Mouse (Mus musculus): Measurements from ENCODE around the gene Gm20388. TPM values are rescaled to one million over a fixed set of nuclear protein-coding genes. Genes with fewer than 3 reads are reported as not detected.
"Not testable (repeated sequence)": the region's sequence is repeated elsewhere in the genome, so short reads cannot be mapped to it uniquely, and the experiment has no call there.

Gm20388 gene
- total RNA-seq, 2 experiments from 2014 or later: 5.8 TPM; not detected in 1

GRCm38 (mm10) chr8:123145279-123145678 is 3234.6 kb downstream of the Gm20388 start:
- peak; percentile 59 for DNase-seq

- DNase-seq: no peak
Measured at GRCm38 (mm10) chr8:123146390-123146789, 3235.7 kb downstream of the Gm20388 start.

GRCm38 (mm10) chr8:123150737-123151171 is 3240.1 kb downstream of the Gm20388 start:
- DNase-seq: peak; percentile 52

- DNase-seq: peak; percentile 44
Measured at GRCm38 (mm10) chr8:123155177-123155576, 3244.5 kb downstream of the Gm20388 start.

GRCm38 (mm10) chr8:123156070-123156773 is 3245.6 kb downstream of the Gm20388 start:
- no peak for DNase-seq

- no peak for DNase-seq
Measured at GRCm38 (mm10) chr8:123157888-123158465, 3247.3 kb downstream of the Gm20388 start, which contains the start of gene Sult5a1. Gene Sult5a1 (minus strand): TSS chr8:123158315.

GRCm38 (mm10) chr8:123181391-123181790 is 3270.8 kb downstream of the Gm20388 start:
- DNase-seq: peak; percentile 50

GRCm38 (mm10) chr8:123185566-123186409 is 3275.1 kb downstream of the Gm20388 start, which contains the start of gene Dpep1:
Gene Dpep1 (plus strand): TSS chr8:123186242.
- DNase-seq: peak; percentile 57

- no peak for DNase-seq
Measured at GRCm38 (mm10) chr8:123188006-123188405, 3277.4 kb downstream of the Gm20388 start.

GRCm38 (mm10) chr8:123188841-123189240 is 3278.2 kb downstream of the Gm20388 start:
- no peak for DNase-seq

- peak; percentile 87 for DNase-seq
Measured at GRCm38 (mm10) chr8:123190678-123191077, 3280.0 kb downstream of the Gm20388 start.

- DNase-seq: no peak
Measured at GRCm38 (mm10) chr8:123191908-123192307, 3281.3 kb downstream of the Gm20388 start.

- no peak for DNase-seq
Measured at GRCm38 (mm10) chr8:123193771-123194170, 3283.1 kb downstream of the Gm20388 start.

- DNase-seq: not testable (repeated sequence)
Measured at GRCm38 (mm10) chr8:123197016-123197415, 3286.4 kb downstream of the Gm20388 start.

- DNase-seq: no peak
Measured at GRCm38 (mm10) chr8:123199864-123200263, 3289.2 kb downstream of the Gm20388 start.

- peak; percentile 88 for DNase-seq
Measured at GRCm38 (mm10) chr8:123202288-123202687, 3291.6 kb downstream of the Gm20388 start.

- no peak for DNase-seq
Measured at GRCm38 (mm10) chr8:123203571-123203970, 3292.9 kb downstream of the Gm20388 start.

- no peak for DNase-seq
Measured at GRCm38 (mm10) chr8:123211876-123212275, 3301.2 kb downstream of the Gm20388 start.

- peak; percentile 91 for DNase-seq
Measured at GRCm38 (mm10) chr8:123212321-123213117, 3301.9 kb downstream of the Gm20388 start, which contains the start of the genes Chmp1a and Spata33. Gene Chmp1a (minus strand): TSS chr8:123212763. Gene Spata33 (plus strand): TSS chr8:123212832.

GRCm38 (mm10) chr8:123213118-123213772 is 3302.6 kb downstream of the Gm20388 start:
- DNase-seq: no peak

GRCm38 (mm10) chr8:123215430-123215829 is 3304.8 kb downstream of the Gm20388 start:
- DNase-seq: peak; percentile 48

All from heart, postnatal 4 days (tissue).